Mouse (Mus musculus) kidney, adult 2 months (tissue): ENCODE data around the gene Dnajb14. TPM values are rescaled to one million over a fixed set of nuclear protein-coding genes. Genes with fewer than 3 reads are reported as not detected.
A peak's percentile ranks its signal among the peaks of the same experiment; 100 is the strongest.

ENCODE experiments used
- DNase-seq: peaks from one replicate; pipeline ENCODE4 v3.0.0; 2021
- H3K27ac ChIP-seq: fragments of 200-500 bp; 2 replicates; pipeline ENCODE4 v1.5.1; 2012; ENCODE audit warnings: low read depth, low read length, control low read depth, inconsistent platforms; ENCODE audit not compliant: insufficient read depth
- H3K27me3 ChIP-seq: fragments of 200-500 bp; replicated peaks from 2 replicates; pipeline ENCODE4 v1.6.1; 2012; ENCODE audit warnings: mild to moderate bottlenecking, moderate library complexity, low read length, inconsistent platforms; ENCODE audit not compliant: control insufficient read depth, insufficient read depth
- H3K36me3 ChIP-seq: fragments of 200-500 bp; 2 replicates; pipeline ENCODE4 v1.6.1; 2012; ENCODE audit warnings: mild to moderate bottlenecking, moderate library complexity, low read length, inconsistent platforms; ENCODE audit not compliant: control insufficient read depth, insufficient read depth
- H3K4me1 ChIP-seq: fragments of 200-500 bp; 2 replicates; pipeline ENCODE4 v1.6.1; 2011; ENCODE audit warnings: low read length; ENCODE audit not compliant: control insufficient read depth, insufficient read depth
- H3K4me3 ChIP-seq: fragments of 200-500 bp; 2 replicates; pipeline ENCODE4 v1.5.1; 2011; ENCODE audit warnings: mild to moderate bottlenecking, low read depth, low read length, control low read depth; ENCODE audit not compliant: insufficient read depth
- CTCF ChIP-seq: fragments of 200-500 bp; conservative IDR thresholded peaks from 2 replicates; pipeline ENCODE4 v1.5.1; 2011; ENCODE audit warnings: low read depth, mild to moderate bottlenecking, control low read depth, low read length, moderate library complexity, mixed read lengths; ENCODE audit not compliant: insufficient read depth, insufficient read length
- POLR2A ChIP-seq: fragments of 200-500 bp; IDR thresholded peaks from one replicate; pipeline ENCODE4 v1.6.1; 2011; ENCODE audit warnings: low read depth, low read length, control low read depth
- WGBS: fragments of 180-500 bp; shearing (Covaris S2); methylation state at CpG from one replicate; pipeline ENCODE4 v1.1.7; 2018; 5-methylcytosine and 5-hydroxymethylcytosine counted together
- polyA plus RNA-seq: library from polyadenylated mRNA; depleted of rRNA; stranded (reverse); fragments of >200 nt; gene quantifications from 2 replicates; pipeline ENCODE4 v1.2.3, GENCODE M21; 2012

The Dnajb14 gene
- polyA plus RNA-seq, 1 experiment, result 6.2 TPM

- TF ChIP-seq POLR2A (no peak), CTCF (no peak)
- WGBS, result 34% methylated on average over 22 of the region's 22 CpGs
These were observed 3.9 kb upstream of the Dnajb14 start for GRCm38 (mm10) chr3:137863330-137864123.

GRCm38 (mm10) chr3:137864124-137864987 is 3.1 kb upstream of the Dnajb14 start, which contains the start of gene H2afz:
Gene H2afz (plus strand): TSS chr3:137864487.
- peak; percentile 81 for TF ChIP-seq POLR2A
- TF ChIP-seq CTCF, result no peak
- DNase-seq, result peak; percentile 99
- no peaks in the 10 kb centered on the region for H3K27me3 ChIP-seq
- 4% methylated on average over 102 of the region's 115 CpGs for WGBS
- no peaks in the 10 kb centered on the region; the same call in 1 of the 2 replicates for H3K4me1 ChIP-seq
- H3K27ac ChIP-seq, result peak within 1 kb of the TSS; percentile 93
- H3K4me3 ChIP-seq, result peak within 1 kb of the TSS; percentile 92
- no peaks in the 10 kb centered on the region for H3K36me3 ChIP-seq

More at GRCm38 (mm10) chr3:137863330-137864123, 3.9 kb upstream of the Dnajb14 start:
- H3K4me1 ChIP-seq, result no peaks in the 10 kb centered on the region; the same call in 1 of the 2 replicates
- no peak for DNase-seq
- H3K36me3 ChIP-seq, result no peaks in the 10 kb centered on the region
- no peaks in the 10 kb centered on the region for H3K27me3 ChIP-seq
- H3K4me3 ChIP-seq, result peak overlapping the region; percentile 92
- H3K27ac ChIP-seq, result peak overlapping the region; percentile 93

GRCm38 (mm10) chr3:137864988-137865982 is 2.2 kb upstream of the Dnajb14 start:
- DNase-seq, result peak; percentile 90
- Histone ChIP-seq H3K4me3 (peak overlapping the region; percentile 79), H3K27me3 (no peaks in the 10 kb centered on the region), H3K4me1 (no peaks in the 10 kb centered on the region; the same call in 1 of the 2 replicates), H3K27ac (peak overlapping the region; percentile 84), H3K36me3 (no peaks in the 10 kb centered on the region)
- no peak for TF ChIP-seq POLR2A
- peak; percentile 85 for TF ChIP-seq CTCF
- WGBS, result 2% methylated on average over 74 of the region's 74 CpGs

- peak overlapping the region; percentile 91 for H3K4me3 ChIP-seq
- H3K27me3 ChIP-seq, result no peaks in the 10 kb centered on the region
- 4% methylated on average over 2 of the region's 2 CpGs for WGBS
- TF ChIP-seq CTCF (no peak), POLR2A (no peak)
- no peaks in the 10 kb centered on the region; the same call in 1 of the 2 replicates for H3K4me1 ChIP-seq
- H3K36me3 ChIP-seq, result no peaks in the 10 kb centered on the region
- no peak for DNase-seq
- H3K27ac ChIP-seq, result peak overlapping the region; percentile 84
These were observed 390 bp upstream of the Dnajb14 start for GRCm38 (mm10) chr3:137867133-137867436.

- H3K27ac ChIP-seq, result peak overlapping the region; percentile 63
- no peaks in the 10 kb centered on the region; the same call in 1 of the 2 replicates for H3K4me1 ChIP-seq
- TF ChIP-seq POLR2A (no peak), CTCF (no peak)
- DNase-seq, result no peak
- WGBS, result 3% methylated on average over 25 of the region's 26 CpGs
- H3K4me3 ChIP-seq, result peak overlapping the region; percentile 91
- H3K36me3 ChIP-seq, result no peaks in the 10 kb centered on the region
- no peaks in the 10 kb centered on the region for H3K27me3 ChIP-seq
These were observed 829 bp downstream of the Dnajb14 start for GRCm38 (mm10) chr3:137868094-137868913.

- Histone ChIP-seq H3K4me3 (no peak overlapping the region), H3K27me3 (no peaks in the 10 kb centered on the region), H3K36me3 (no peaks in the 10 kb centered on the region), H3K27ac (no peak overlapping the region), H3K4me1 (no peaks in the 10 kb centered on the region)
- 96% methylated on average over 9 of the region's 9 CpGs for WGBS
- peak; percentile 19 for DNase-seq
- TF ChIP-seq CTCF (no peak), POLR2A (no peak)
These were observed 1.9 kb downstream of the Dnajb14 start for GRCm38 (mm10) chr3:137869395-137869794.
